Mouse (Mus musculus): ENCODE data around the gene Hoxa4.

The Hoxa4 gene

GRCm38 (mm10) chr6:52215771-52216535 is 24.4 kb upstream of the Hoxa4 start:
- DNase-seq = peak; percentile 57

- no peak for DNase-seq
These were observed 23.5 kb upstream of the Hoxa4 start for GRCm38 (mm10) chr6:52215070-52215469.

- DNase-seq = peak; percentile 36
These were observed 22.7 kb upstream of the Hoxa4 start for GRCm38 (mm10) chr6:52214271-52214670.

- peak; percentile 91 for DNase-seq
These were observed 21.8 kb upstream of the Hoxa4 start, which contains the start of the genes Hoxa3 and Gm28308 for GRCm38 (mm10) chr6:52213119-52213986. Gene Hoxa3, minus strand, starts transcription at chr6:52213336. Gene Gm28308, minus strand, starts transcription at chr6:52213339.

GRCm38 (mm10) chr6:52212556-52213118 is 21.1 kb upstream of the Hoxa4 start:
- peak; percentile 81 for DNase-seq

GRCm38 (mm10) chr6:52211961-52212360 is 20.4 kb upstream of the Hoxa4 start:
- DNase-seq = no peak

GRCm38 (mm10) chr6:52211170-52211935 is 19.8 kb upstream of the Hoxa4 start:
- DNase-seq = peak; percentile 92

GRCm38 (mm10) chr6:52209685-52210046 is 18.1 kb upstream of the Hoxa4 start:
- peak; percentile 30 for DNase-seq

- DNase-seq = peak; percentile 16
These were observed 17.5 kb upstream of the Hoxa4 start for GRCm38 (mm10) chr6:52208868-52209684.

- peak; percentile 88 for DNase-seq
These were observed 16.7 kb upstream of the Hoxa4 start, which contains the start of gene Hoxa6 for GRCm38 (mm10) chr6:52208072-52208867. Gene Hoxa6, minus strand, starts transcription at chr6:52208722.

- peak; percentile 5 for DNase-seq
These were observed 16.1 kb upstream of the Hoxa4 start for GRCm38 (mm10) chr6:52207684-52207976.

- DNase-seq = no peak
These were observed 15.5 kb upstream of the Hoxa4 start for GRCm38 (mm10) chr6:52206882-52207683.

GRCm38 (mm10) chr6:52205638-52206621 is 14.4 kb upstream of the Hoxa4 start:
- DNase-seq = no peak

GRCm38 (mm10) chr6:52205221-52205620 is 13.7 kb upstream of the Hoxa4 start:
- no peak for DNase-seq

GRCm38 (mm10) chr6:52204050-52204752 is 12.6 kb upstream of the Hoxa4 start, which contains the start of gene Hoxa5:
Gene Hoxa5, minus strand, starts transcription at chr6:52204587.
- DNase-seq = peak; percentile 94

- DNase-seq = peak; percentile 60
These were observed 12.0 kb upstream of the Hoxa4 start for GRCm38 (mm10) chr6:52203371-52204049.

- DNase-seq = peak; percentile 60
These were observed 11.5 kb upstream of the Hoxa4 start for GRCm38 (mm10) chr6:52203121-52203370.

All from kidney, postnatal 14 days (tissue).